Mouse (Mus musculus) layer of hippocampus, adult 2 months (tissue): ENCODE data around the gene Mapkapk5. TPM values are rescaled to one million over a fixed set of nuclear protein-coding genes. Genes with fewer than 3 reads are reported as not detected.

Experiments used
- DNase-seq, 2 experiments: peaks; one replicate each; pipeline ENCODE4 v3.0.0; 2022; ENCODE audit warnings: low spot score in 2 of 2
- H3K27ac ChIP-seq: fragments of 200-600 bp; 2 replicates; pipeline ENCODE4 v1.8.1; 2022
- H3K4me3 ChIP-seq: fragments of 200-600 bp; 2 replicates; pipeline ENCODE4 v1.8.1; 2022; ENCODE audit warnings: mild to moderate bottlenecking
- CTCF ChIP-seq: fragments of 200-600 bp; conservative IDR thresholded peaks from 2 replicates; pipeline ENCODE4 v1.8.1; 2022; ENCODE audit warnings: antibody characterized with exemption, mild to moderate bottlenecking, moderate library complexity
- total RNA-seq, 2 experiments: library from RNA; stranded (reverse); gene quantifications; 2 replicates each; pipeline ENCODE4 v1.2.3; 2021

Gene Mapkapk5
- total RNA-seq, 2 experiments from 2014 or later: 68.1 to 76.2 TPM

GRCm38 (mm10) chr5:121583765-121584501 is 38.2 kb upstream of the Mapkapk5 start:
- peak; percentile 65 to 69 for DNase-seq
- TF ChIP-seq CTCF: peak; percentile 76
- Histone ChIP-seq H3K4me3 (no peak overlapping the region), H3K27ac (peak overlapping the region; percentile 82)

- H3K27ac ChIP-seq: no peak overlapping the region
- DNase-seq: no peak
- no peak for TF ChIP-seq CTCF
- no peak overlapping the region for H3K4me3 ChIP-seq
Measured at GRCm38 (mm10) chr5:121581945-121582344, 36.2 kb upstream of the Mapkapk5 start.

DNA sequence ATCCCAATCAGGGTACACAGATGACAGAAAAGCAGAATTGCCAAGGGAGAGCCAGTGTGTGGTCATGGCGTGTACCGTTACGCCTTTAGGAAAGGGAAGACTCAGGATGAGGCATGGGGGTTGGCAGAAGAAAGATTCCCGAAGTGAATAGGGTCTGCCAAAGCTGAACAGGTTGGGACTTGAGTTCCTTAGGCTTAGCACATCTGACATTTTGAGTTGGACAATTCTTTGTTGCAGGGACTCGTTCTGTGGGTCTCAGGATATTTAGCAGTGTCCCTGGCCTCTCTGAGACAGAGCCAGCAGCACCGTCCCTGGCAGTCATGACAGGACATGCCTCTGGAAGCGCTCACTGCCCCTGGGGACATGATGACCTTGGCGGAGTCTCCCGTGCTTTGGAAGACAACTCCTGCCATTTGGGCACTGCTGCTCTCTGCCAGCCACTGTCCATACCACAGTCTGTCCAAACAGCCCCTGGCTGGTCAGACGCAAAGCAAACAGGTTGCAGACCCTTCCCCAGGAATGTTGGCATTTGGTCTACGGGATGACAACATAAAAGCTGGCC is 31.3 kb upstream of the Mapkapk5 start:
- no peak for TF ChIP-seq CTCF
- Histone ChIP-seq H3K27ac (no peak overlapping the region), H3K4me3 (no peak overlapping the region)
- DNase-seq: no peak

DNA sequence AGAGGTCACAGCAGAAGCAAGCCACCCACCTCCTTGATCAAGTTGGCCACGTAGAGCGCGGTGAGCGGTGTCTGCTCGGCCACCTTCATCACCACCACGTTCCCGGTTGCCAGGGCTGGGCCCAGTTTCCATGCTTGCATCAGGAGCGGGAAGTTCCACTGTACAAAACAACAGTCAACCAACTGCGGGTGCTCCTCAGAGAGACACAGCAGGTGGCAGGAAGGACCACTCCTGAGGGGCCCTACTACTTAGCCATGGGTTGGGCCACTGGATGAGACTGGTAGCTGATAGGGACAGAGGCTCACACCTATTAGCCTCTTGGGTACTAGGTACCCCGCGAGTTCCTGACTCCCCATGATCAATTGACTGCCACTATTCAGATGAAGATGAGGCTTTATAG is 30.2 kb upstream of the Mapkapk5 start:
- no peak for TF ChIP-seq CTCF

DNA sequence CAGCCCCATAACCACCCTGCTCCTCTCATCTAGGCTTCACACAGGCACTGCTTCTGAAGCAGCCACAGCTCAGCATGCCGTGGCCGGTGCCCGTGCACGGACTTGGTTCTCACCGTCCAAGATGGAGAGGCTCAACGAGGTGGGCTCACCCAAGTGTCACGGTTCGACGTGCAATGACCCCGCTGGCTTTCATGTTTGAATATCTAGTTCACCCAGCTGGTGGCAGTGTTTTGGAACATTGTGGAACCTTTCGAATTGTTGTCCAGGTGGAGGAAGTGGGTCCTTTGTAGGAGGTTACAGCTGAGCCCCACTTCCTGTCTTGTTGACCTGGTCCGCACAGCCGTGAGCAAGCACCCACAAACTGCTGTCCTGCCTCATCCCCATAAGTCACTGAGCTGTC is 28.4 kb upstream of the Mapkapk5 start:
- DNase-seq: no peak
- H3K4me3 ChIP-seq: no peak overlapping the region
- no peak for TF ChIP-seq CTCF

More for the DNA sequence above, 30.2 kb upstream of the Mapkapk5 start:
- no peak overlapping the region for H3K4me3 ChIP-seq
- H3K27ac ChIP-seq: no peak overlapping the region
- no peak for DNase-seq

GRCm38 (mm10) chr5:121570787-121571186 is 25.1 kb upstream of the Mapkapk5 start:
- DNase-seq: no peak
- no peak overlapping the region for H3K4me3 ChIP-seq
- no peak overlapping the region for H3K27ac ChIP-seq
- TF ChIP-seq CTCF: no peak

More for the DNA sequence above, 28.4 kb upstream of the Mapkapk5 start:
- H3K27ac ChIP-seq: no peak overlapping the region

DNA sequence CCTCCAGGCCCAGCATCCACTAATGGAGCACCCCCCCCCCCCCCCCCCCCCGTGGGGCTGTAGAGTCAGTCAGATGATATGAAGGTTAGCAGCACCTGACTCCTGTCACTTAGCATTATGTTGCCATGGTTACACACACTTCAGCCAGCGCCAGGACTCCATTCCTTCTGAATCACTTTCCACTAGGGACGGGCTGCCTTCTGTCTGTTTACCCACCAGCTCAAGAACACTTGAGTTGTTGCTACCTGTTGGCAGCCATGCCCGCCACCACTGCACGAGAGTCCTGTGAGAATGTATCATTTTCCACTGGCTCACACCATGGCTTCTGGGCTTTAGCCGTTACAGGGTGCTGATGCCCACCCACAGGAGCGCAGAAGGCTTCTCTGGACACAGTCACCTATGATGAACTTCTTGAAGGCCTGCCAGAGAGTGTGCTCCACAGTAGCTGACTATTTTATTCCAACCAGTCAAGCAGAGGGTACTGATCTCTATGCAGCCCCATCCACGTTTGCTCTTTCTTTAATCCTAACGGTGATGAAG is 24.2 kb upstream of the Mapkapk5 start:
- Histone ChIP-seq H3K4me3 (no peak overlapping the region), H3K27ac (no peak overlapping the region)
- no peak for DNase-seq
- TF ChIP-seq CTCF: no peak

DNA sequence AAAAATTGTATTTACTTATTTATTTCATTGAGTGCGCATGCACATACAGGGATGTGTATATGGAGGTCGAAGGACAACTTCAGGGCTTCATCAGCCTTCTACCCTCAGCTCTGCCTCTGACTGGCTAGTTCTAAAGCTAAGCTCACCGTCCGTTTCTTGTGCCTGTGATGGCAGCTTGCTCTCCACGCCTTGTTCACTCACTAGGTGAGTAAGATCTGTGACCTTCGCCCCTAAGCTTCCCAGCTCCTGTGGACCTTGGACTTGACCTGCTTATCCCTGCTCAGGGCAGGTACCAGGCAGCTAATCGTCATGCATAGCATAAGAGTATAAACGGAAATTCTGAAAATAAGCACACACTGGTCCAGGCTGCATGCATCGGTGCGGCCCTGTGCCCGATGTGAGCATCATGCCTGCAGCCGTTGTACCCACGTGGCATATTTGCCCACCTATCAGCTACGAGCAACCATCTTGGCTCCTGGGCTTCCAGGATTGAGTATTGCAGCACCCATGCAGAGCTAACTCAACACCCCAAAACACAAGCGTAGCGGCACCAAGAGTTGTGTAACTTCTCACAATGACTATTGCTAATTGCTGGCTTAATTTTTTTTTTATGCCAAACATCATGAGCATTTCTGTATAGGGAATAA is 20.5 kb upstream of the Mapkapk5 start:
- no peak for DNase-seq
- TF ChIP-seq CTCF: no peak
- no peak overlapping the region for H3K4me3 ChIP-seq
- H3K27ac ChIP-seq: no peak overlapping the region

DNA sequence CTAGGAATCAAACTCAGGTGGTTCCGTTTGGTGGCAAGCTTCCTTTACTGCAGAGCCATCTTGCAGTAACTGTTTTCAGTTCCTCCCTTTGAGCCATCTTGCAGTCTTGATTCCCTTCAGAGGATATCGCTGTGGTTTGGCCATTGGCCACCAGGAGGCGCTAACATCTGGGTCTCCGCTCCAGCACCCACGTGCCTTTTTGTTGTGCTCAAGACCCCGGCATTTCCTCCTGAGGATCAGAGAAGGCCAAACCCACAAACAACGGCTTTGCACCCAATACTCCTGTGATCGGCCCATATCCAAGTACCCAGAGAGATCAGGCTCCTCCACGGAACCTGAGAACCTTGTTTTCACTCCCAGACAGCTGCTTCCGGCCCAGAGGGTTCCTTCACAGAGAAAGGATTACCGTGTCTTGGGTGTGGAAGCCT is 18.8 kb upstream of the Mapkapk5 start:
- peak; percentile 70 to 83 for DNase-seq
- peak overlapping the region; percentile 28; the same call in 1 of the 2 replicates for H3K4me3 ChIP-seq
- 0 out of 2 replicates have a peak overlapping the region, but pooled peaks have one; percentile 21 for H3K27ac ChIP-seq
- peak; percentile 90 for TF ChIP-seq CTCF

DNA sequence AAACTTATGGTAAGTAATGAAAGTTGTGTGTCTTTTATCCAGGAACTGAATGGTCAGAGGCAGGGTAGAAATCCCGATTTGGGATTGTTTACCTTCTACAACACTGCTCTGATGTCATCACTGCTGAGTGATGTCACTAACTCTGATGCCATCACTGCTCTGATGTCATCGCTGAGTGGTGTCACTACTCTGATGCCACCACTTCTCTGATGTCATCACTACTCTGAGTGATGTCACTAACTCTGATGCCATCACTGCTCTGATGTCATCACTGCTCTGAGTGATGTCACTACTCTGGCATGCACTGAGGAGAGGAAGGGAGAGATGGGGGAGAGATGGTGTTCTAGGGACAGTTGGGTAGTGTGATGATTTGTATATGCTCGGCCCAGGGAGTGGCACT is 16.7 kb upstream of the Mapkapk5 start:
- no peak for DNase-seq
- H3K27ac ChIP-seq: no peak overlapping the region
- no peak for TF ChIP-seq CTCF
- H3K4me3 ChIP-seq: no peak overlapping the region

GRCm38 (mm10) chr5:121549196-121549595 is 3.5 kb upstream of the Mapkapk5 start:
- no peak for DNase-seq

DNA sequence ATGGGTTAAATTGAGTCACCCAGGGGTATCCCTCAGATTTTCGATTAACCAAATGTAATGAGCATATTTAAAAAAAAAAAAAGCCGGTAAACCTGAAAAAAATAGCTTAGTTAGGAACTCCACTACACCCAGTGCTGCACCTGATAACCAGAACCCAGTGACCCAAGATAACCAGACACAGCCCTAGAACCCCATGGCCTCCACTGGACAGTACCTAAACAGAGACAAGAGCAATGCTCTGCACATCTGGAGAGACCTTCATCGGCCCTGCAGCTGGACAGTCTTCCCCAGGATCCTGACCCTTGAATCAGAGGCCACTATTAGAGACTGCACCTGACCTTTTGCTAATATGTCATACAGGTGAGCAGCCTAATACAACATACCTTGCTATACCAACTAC is 1.4 kb upstream of the Mapkapk5 start:
- DNase-seq: no peak
- Histone ChIP-seq H3K4me3 (no peak overlapping the region), H3K27ac (no peak overlapping the region)
- no peak for TF ChIP-seq CTCF

More at GRCm38 (mm10) chr5:121549196-121549595, 3.5 kb upstream of the Mapkapk5 start:
- no peak overlapping the region for H3K27ac ChIP-seq
- no peak for TF ChIP-seq CTCF
- H3K4me3 ChIP-seq: no peak overlapping the region

GRCm38 (mm10) chr5:121546530-121546895 is 808 bp upstream of the Mapkapk5 start:
- Histone ChIP-seq H3K27ac (peak overlapping the region; percentile 99), H3K4me3 (peak overlapping the region; percentile 98)
- TF ChIP-seq CTCF: peak; percentile 80
- peak in 1 of 2 experiments; percentile 34 for DNase-seq
